Mouse (Mus musculus): ENCODE data around the gene Lrrc51. TPM values are rescaled to one million over a fixed set of nuclear protein-coding genes. Genes with fewer than 3 reads are reported as not detected.
"Not testable (repeated sequence)": the region's sequence is repeated elsewhere in the genome, so short reads cannot be mapped to it uniquely, and the experiment has no call there.

The Lrrc51 gene
- polyA plus RNA-seq, 1 experiment from 2014 or later = 4.2 TPM

GRCm38 (mm10) chr7:101938348-101938747 is 4.7 kb upstream of the Lrrc51 start:
- 89% methylated on average over 2 of the region's 2 CpGs for WGBS
- Histone ChIP-seq H3K36me3 (0 out of 2 replicates have a peak, but pooled peaks cover 3% of the 10 kb centered on the region), H3K4me2 (no peak overlapping the region), H3K4me1 (replicated peaks) (peaks cover 15% of the 10 kb centered on the region), H3K27me3 (replicated peaks) (no peaks in the 10 kb centered on the region), H3K9me3 (replicated peaks) (no peaks in the 10 kb centered on the region), H3K4me3 (no peak overlapping the region), H3K9ac (no peak overlapping the region), H3K27ac (ENCODE audit: poor library complexity, severe bottlenecking) (no peak overlapping the region)
- ATAC-seq (ENCODE audit: insufficient number of reproducible peaks, low FRiP score) = no peak

GRCm38 (mm10) chr7:101937569-101937968 is 3.9 kb upstream of the Lrrc51 start:
- Histone ChIP-seq H3K27me3 (replicated peaks) (no peaks in the 10 kb centered on the region), H3K4me1 (replicated peaks) (peaks cover 18% of the 10 kb centered on the region), H3K9me3 (replicated peaks) (no peaks in the 10 kb centered on the region), H3K4me3 (no peak overlapping the region), H3K9ac (no peak overlapping the region), H3K4me2 (no peak overlapping the region), H3K36me3 (0 out of 2 replicates have a peak, but pooled peaks cover 3% of the 10 kb centered on the region), H3K27ac (ENCODE audit: poor library complexity, severe bottlenecking) (no peak overlapping the region)
- 95% methylated on average over 4 of the region's 4 CpGs for WGBS
- no peak for ATAC-seq (ENCODE audit: insufficient number of reproducible peaks, low FRiP score)

- Histone ChIP-seq H3K9me3 (replicated peaks) (no peaks in the 10 kb centered on the region), H3K4me1 (replicated peaks) (peaks cover 20% of the 10 kb centered on the region), H3K4me3 (no peak overlapping the region), H3K27ac (ENCODE audit: poor library complexity, severe bottlenecking) (no peak overlapping the region), H3K9ac (no peak overlapping the region), H3K36me3 (0 out of 2 replicates have a peak, but pooled peaks cover 3% of the 10 kb centered on the region), H3K4me2 (no peak overlapping the region), H3K27me3 (replicated peaks) (no peaks in the 10 kb centered on the region)
- WGBS = 88% methylated on average over 4 of the region's 4 CpGs
- no peak for ATAC-seq (ENCODE audit: insufficient number of reproducible peaks, low FRiP score)
Observed at GRCm38 (mm10) chr7:101936996-101937395, 3.3 kb upstream of the Lrrc51 start.

GRCm38 (mm10) chr7:101935957-101936356 is 2.3 kb upstream of the Lrrc51 start:
- ATAC-seq (ENCODE audit: insufficient number of reproducible peaks, low FRiP score) = no peak
- 87% methylated on average over 4 of the region's 4 CpGs for WGBS
- Histone ChIP-seq H3K9ac (no peak overlapping the region), H3K27ac (ENCODE audit: poor library complexity, severe bottlenecking) (no peak overlapping the region), H3K36me3 (0 out of 2 replicates have a peak, but pooled peaks cover 3% of the 10 kb centered on the region), H3K27me3 (replicated peaks) (no peaks in the 10 kb centered on the region), H3K4me1 (replicated peaks) (peaks cover 20% of the 10 kb centered on the region), H3K9me3 (replicated peaks) (no peaks in the 10 kb centered on the region), H3K4me2 (no peak overlapping the region), H3K4me3 (no peak overlapping the region)

GRCm38 (mm10) chr7:101933300-101933699 is 395 bp downstream of the Lrrc51 start:
- ATAC-seq (ENCODE audit: insufficient number of reproducible peaks, low FRiP score) = 0 out of 2 replicates have a peak, but pooled peaks have one; percentile 47
- 4% methylated on average over 15 of the region's 15 CpGs for WGBS
- Histone ChIP-seq H3K27me3 (replicated peaks) (no peaks in the 10 kb centered on the region), H3K27ac (ENCODE audit: poor library complexity, severe bottlenecking) (peak overlapping the region; percentile 63), H3K4me1 (replicated peaks) (peaks cover 20% of the 10 kb centered on the region), H3K9me3 (replicated peaks) (no peaks in the 10 kb centered on the region), H3K4me3 (peak overlapping the region; percentile 87), H3K36me3 (no peaks in the 10 kb centered on the region), H3K4me2 (peak overlapping the region; percentile 80), H3K9ac (peak overlapping the region; percentile 73)

GRCm38 (mm10) chr7:101932551-101932950 is 1.1 kb downstream of the Lrrc51 start:
- H3K4me1 ChIP-seq (replicated peaks) = peaks cover 16% of the 10 kb centered on the region
- no peak for ATAC-seq (ENCODE audit: insufficient number of reproducible peaks, low FRiP score)
- 0 out of 2 replicates have a peak overlapping the region, but pooled peaks have one; percentile 6 for H3K4me3 ChIP-seq
- H3K27me3 ChIP-seq (replicated peaks) = no peaks in the 10 kb centered on the region
- H3K9ac ChIP-seq = no peak overlapping the region
- WGBS = 96% methylated on average over 1 of the region's 1 CpGs
- no peaks in the 10 kb centered on the region for H3K36me3 ChIP-seq
- no peak overlapping the region for H3K4me2 ChIP-seq
- H3K27ac ChIP-seq (ENCODE audit: poor library complexity, severe bottlenecking) = no peak overlapping the region
- no peaks in the 10 kb centered on the region for H3K9me3 ChIP-seq (replicated peaks)

- H3K4me1 ChIP-seq (replicated peaks) = peaks cover 5% of the 10 kb centered on the region
- 84% methylated on average over 3 of the region's 3 CpGs for WGBS
- H3K4me3 ChIP-seq = no peak overlapping the region
- no peak overlapping the region for H3K4me2 ChIP-seq
- no peaks in the 10 kb centered on the region for H3K9me3 ChIP-seq (replicated peaks)
- no peaks in the 10 kb centered on the region for H3K36me3 ChIP-seq
- no peak overlapping the region for H3K9ac ChIP-seq
- H3K27me3 ChIP-seq (replicated peaks) = no peaks in the 10 kb centered on the region
- no peak for ATAC-seq (ENCODE audit: insufficient number of reproducible peaks, low FRiP score)
- H3K27ac ChIP-seq (ENCODE audit: poor library complexity, severe bottlenecking) = no peak overlapping the region
Observed at GRCm38 (mm10) chr7:101928093-101928492, 5.6 kb downstream of the Lrrc51 start.

- not testable (repeated sequence) for H3K4me2 ChIP-seq; H3K27me3 ChIP-seq (replicated peaks); ATAC-seq (ENCODE audit: insufficient number of reproducible peaks, low FRiP score); H3K36me3 ChIP-seq; H3K9me3 ChIP-seq (replicated peaks); H3K4me3 ChIP-seq; H3K9ac ChIP-seq; H3K27ac ChIP-seq (ENCODE audit: poor library complexity, severe bottlenecking); H3K4me1 ChIP-seq (replicated peaks)
Observed at GRCm38 (mm10) chr7:101925892-101926291, 7.8 kb downstream of the Lrrc51 start.

GRCm38 (mm10) chr7:101918071-101918470 is 15.6 kb downstream of the Lrrc51 start:
- ATAC-seq (ENCODE audit: insufficient number of reproducible peaks, low FRiP score) = peak; percentile 51; the same call in 1 of the 2 replicates
- Histone ChIP-seq H3K27ac (ENCODE audit: poor library complexity, severe bottlenecking) (no peak overlapping the region), H3K4me3 (no peak overlapping the region), H3K4me2 (no peak overlapping the region), H3K4me1 (replicated peaks) (no peaks in the 10 kb centered on the region), H3K36me3 (peaks cover 16% of the 10 kb centered on the region), H3K9me3 (replicated peaks) (no peaks in the 10 kb centered on the region), H3K9ac (no peak overlapping the region), H3K27me3 (replicated peaks) (no peaks in the 10 kb centered on the region)
- 5% methylated on average over 1 of the region's 1 CpGs for WGBS

GRCm38 (mm10) chr7:101911982-101912381 is 21.7 kb downstream of the Lrrc51 start:
- Histone ChIP-seq H3K36me3 (peaks cover 51% of the 10 kb centered on the region), H3K4me2 (no peak overlapping the region), H3K27me3 (replicated peaks) (no peaks in the 10 kb centered on the region), H3K4me3 (no peak overlapping the region), H3K4me1 (replicated peaks) (peaks cover 20% of the 10 kb centered on the region), H3K9ac (no peak overlapping the region), H3K9me3 (replicated peaks) (no peaks in the 10 kb centered on the region), H3K27ac (ENCODE audit: poor library complexity, severe bottlenecking) (no peak overlapping the region)
- no peak for ATAC-seq (ENCODE audit: insufficient number of reproducible peaks, low FRiP score)
- whole genome bisulfite sequencing = 65% methylated on average over 3 of the region's 3 CpGs

GRCm38 (mm10) chr7:101910138-101910537 is 23.6 kb downstream of the Lrrc51 start:
- H3K9ac ChIP-seq = no peak overlapping the region
- 83% methylated on average over 4 of the region's 4 CpGs for whole genome bisulfite sequencing
- no peak for ATAC-seq (ENCODE audit: insufficient number of reproducible peaks, low FRiP score)
- peaks cover 51% of the 10 kb centered on the region for H3K36me3 ChIP-seq
- H3K27me3 ChIP-seq (replicated peaks) = no peaks in the 10 kb centered on the region
- peaks cover 29% of the 10 kb centered on the region for H3K4me1 ChIP-seq (replicated peaks)
- no peak overlapping the region for H3K4me2 ChIP-seq
- no peak overlapping the region for H3K4me3 ChIP-seq
- no peaks in the 10 kb centered on the region for H3K9me3 ChIP-seq (replicated peaks)
- H3K27ac ChIP-seq (ENCODE audit: poor library complexity, severe bottlenecking) = no peak overlapping the region

GRCm38 (mm10) chr7:101908367-101908766 is 25.3 kb downstream of the Lrrc51 start:
- WGBS = 77% methylated on average over 4 of the region's 4 CpGs
- peak overlapping the region; percentile 18 for H3K9ac ChIP-seq
- H3K27ac ChIP-seq (ENCODE audit: poor library complexity, severe bottlenecking) = no peak overlapping the region
- H3K4me2 ChIP-seq = no peak overlapping the region
- H3K9me3 ChIP-seq (replicated peaks) = no peaks in the 10 kb centered on the region
- H3K4me3 ChIP-seq = no peak overlapping the region
- peaks cover 38% of the 10 kb centered on the region for H3K36me3 ChIP-seq
- no peak for ATAC-seq (ENCODE audit: insufficient number of reproducible peaks, low FRiP score)
- H3K4me1 ChIP-seq (replicated peaks) = peaks cover 29% of the 10 kb centered on the region
- no peaks in the 10 kb centered on the region for H3K27me3 ChIP-seq (replicated peaks)

Data from heart, embryonic 12.5 days (tissue).